Mouse (Mus musculus): ENCODE results near the gene Gm28047.

GRCm38 (mm10) chr15:102474520-102474919, 150.3 kb downstream of the Gm28047 start:
- TF ChIP-seq POLR2A (IDR thresholded peaks at IDR 0.05; ENCODE audit: borderline replicate concordance, insufficient read depth, low read length), result no peak
- TF ChIP-seq CTCF (IDR thresholded peaks at IDR 0.05; ENCODE audit: borderline replicate concordance, insufficient read depth, low read depth, low read length), result no peak
